Mouse (Mus musculus) stomach, embryonic 16.5 days (tissue): ENCODE data around the gene Rnf11. TPM values are rescaled to one million over a fixed set of nuclear protein-coding genes. Genes with fewer than 3 reads are reported as not detected.

Experiments used
- ATAC-seq: fragments of 200-750 bp; cut with Nextera tagmentation; 2 replicates; pipeline ENCODE4 v1.8.0; 2017; ENCODE audit warnings: moderate number of reproducible peaks, moderate TSS enrichment; ENCODE audit not compliant: insufficient read depth, low FRiP score
- H3K27ac ChIP-seq: fragments of 300-500 bp; sonication (generic); 2 replicates; pipeline ENCODE4 v1.5.1; 2014; ENCODE audit warnings: low read length
- H3K27me3 ChIP-seq: fragments of 300-500 bp; sonication (generic); 2 replicates; pipeline ENCODE4 v1.6.1; 2014; ENCODE audit warnings: low read length, control low read depth, mixed read lengths; ENCODE audit not compliant: control insufficient read depth, insufficient read depth
- H3K36me3 ChIP-seq: fragments of 300-500 bp; sonication (generic); 2 replicates; pipeline ENCODE4 v1.6.1; 2014; ENCODE audit warnings: low read length; ENCODE audit not compliant: control insufficient read depth, insufficient read depth
- H3K4me1 ChIP-seq: fragments of 300-500 bp; sonication (generic); 2 replicates; pipeline ENCODE4 v1.6.1; 2014; ENCODE audit warnings: low read length, control low read depth, mixed read lengths; ENCODE audit not compliant: control insufficient read depth, insufficient read depth
- H3K4me2 ChIP-seq: fragments of 300-500 bp; sonication (generic); 2 replicates; pipeline ENCODE4 v1.6.1; 2014; ENCODE audit warnings: low read depth, low read length, mixed read lengths
- H3K4me3 ChIP-seq: fragments of 300-500 bp; sonication (generic); replicated peaks from 2 replicates; pipeline ENCODE4 v1.5.1; 2014; ENCODE audit warnings: mild to moderate bottlenecking, low read length
- H3K9ac ChIP-seq: fragments of 300-500 bp; sonication (generic); 2 replicates; pipeline ENCODE4 v1.6.1; 2014; ENCODE audit warnings: low read length
- H3K9me3 ChIP-seq: fragments of 300-500 bp; sonication (generic); replicated peaks from 2 replicates; pipeline ENCODE4 v1.6.1; 2016; ENCODE audit warnings: low read length, control low read depth; ENCODE audit not compliant: control insufficient read depth
- WGBS: fragments of 180-500 bp; shearing (Covaris S2); extraction: QIAGEN DNeasy Blood & Tissue Kit; methylation state at CpG from one replicate; pipeline ENCODE4 v1.1.7; 2014; 5-methylcytosine and 5-hydroxymethylcytosine counted together
- polyA plus RNA-seq: library from polyadenylated mRNA; unstranded; fragments of >200 nt; fragmentation: Nextera tagmentation; extraction: Ambion mirVana; gene quantifications from 2 replicates; pipeline ENCODE4 v1.2.1, GENCODE M21; 2015

The Rnf11 gene
- polyA plus RNA-seq, 1 experiment from 2014 or later = 23.4 TPM

DNA sequence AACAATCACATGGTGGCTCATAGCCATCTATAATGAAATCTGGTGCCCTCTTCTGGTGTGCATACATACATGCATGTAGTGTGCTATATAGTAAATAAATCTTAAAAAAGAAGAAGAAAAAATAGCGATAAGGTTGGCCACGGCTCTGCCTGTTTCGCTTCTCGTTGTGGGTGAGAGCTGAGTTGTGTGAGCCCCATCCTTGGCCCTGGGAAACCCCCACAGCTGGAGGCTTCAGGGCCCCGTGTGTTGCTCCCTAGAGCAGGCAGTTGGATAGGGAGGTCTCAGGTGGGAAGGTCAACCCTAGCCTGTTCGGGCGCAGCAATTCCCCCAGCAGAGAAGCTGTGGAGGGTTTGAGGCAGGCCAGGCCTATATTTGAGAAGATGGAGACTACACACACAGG lies 54.3 kb downstream of the Rnf11 start:
- no peaks in the 10 kb centered on the region for H3K9me3 ChIP-seq
- H3K4me1 ChIP-seq = no peaks in the 10 kb centered on the region
- no peak for ATAC-seq
- no peaks in the 10 kb centered on the region for H3K36me3 ChIP-seq
- H3K9ac ChIP-seq = no peak overlapping the region
- WGBS = 88% methylated on average over 7 of the region's 7 CpGs
- H3K4me3 ChIP-seq = no peak overlapping the region
- H3K27me3 ChIP-seq = no peaks in the 10 kb centered on the region
- H3K27ac ChIP-seq = no peak overlapping the region
- H3K4me2 ChIP-seq = no peak overlapping the region

DNA sequence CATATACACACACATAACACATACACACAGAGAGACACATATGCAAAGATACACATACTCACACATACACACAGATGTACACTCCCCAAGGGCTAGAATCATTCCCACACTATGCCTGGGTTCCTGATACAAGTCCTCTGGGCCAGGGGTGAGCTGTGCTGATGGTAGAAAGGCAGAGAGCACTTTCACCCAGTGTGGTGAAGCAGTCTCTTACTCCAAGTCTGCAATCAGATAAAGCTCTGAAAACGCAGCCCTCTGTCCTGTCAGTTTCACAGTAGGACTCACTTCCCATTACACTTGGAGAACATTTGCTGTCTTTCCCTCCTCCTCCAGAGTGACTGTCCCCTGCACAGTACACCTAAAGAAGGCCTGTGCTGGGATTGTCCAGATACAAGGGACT lies 57.5 kb downstream of the Rnf11 start:
- Histone ChIP-seq H3K4me2 (no peak overlapping the region), H3K9ac (no peak overlapping the region), H3K4me3 (no peak overlapping the region), H3K27ac (no peak overlapping the region), H3K4me1 (no peaks in the 10 kb centered on the region), H3K27me3 (no peaks in the 10 kb centered on the region), H3K36me3 (no peaks in the 10 kb centered on the region), H3K9me3 (no peaks in the 10 kb centered on the region)
- no peak for ATAC-seq
- WGBS = 74% methylated on average over 1 of the region's 1 CpGs

DNA sequence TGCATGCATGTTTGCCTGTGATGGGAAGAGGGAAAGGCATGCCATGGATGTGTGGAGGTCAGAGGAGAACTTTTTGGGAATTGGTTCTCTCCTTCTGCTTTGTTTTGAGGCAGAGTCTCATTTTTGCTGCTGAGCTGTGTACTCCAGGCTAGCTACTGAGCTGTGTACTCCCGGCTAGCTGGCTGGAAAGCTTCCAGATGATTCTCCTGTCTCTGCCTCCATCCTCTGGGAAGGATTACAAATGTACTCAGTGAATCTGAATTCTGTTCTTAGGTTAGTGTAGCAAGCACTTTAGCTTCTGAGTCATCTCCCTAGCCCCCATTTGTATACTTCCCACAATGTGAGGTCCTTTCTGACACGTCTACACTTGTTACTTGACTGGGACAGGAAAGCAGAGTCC lies 61.1 kb downstream of the Rnf11 start:
- Histone ChIP-seq H3K36me3 (no peaks in the 10 kb centered on the region), H3K4me1 (peaks cover 4% of the 10 kb centered on the region), H3K27me3 (no peaks in the 10 kb centered on the region), H3K4me3 (no peak overlapping the region), H3K27ac (no peak overlapping the region), H3K4me2 (no peak overlapping the region), H3K9me3 (no peaks in the 10 kb centered on the region), H3K9ac (no peak overlapping the region)
- ATAC-seq = no peak
- 72% methylated on average over 2 of the region's 2 CpGs for WGBS

DNA sequence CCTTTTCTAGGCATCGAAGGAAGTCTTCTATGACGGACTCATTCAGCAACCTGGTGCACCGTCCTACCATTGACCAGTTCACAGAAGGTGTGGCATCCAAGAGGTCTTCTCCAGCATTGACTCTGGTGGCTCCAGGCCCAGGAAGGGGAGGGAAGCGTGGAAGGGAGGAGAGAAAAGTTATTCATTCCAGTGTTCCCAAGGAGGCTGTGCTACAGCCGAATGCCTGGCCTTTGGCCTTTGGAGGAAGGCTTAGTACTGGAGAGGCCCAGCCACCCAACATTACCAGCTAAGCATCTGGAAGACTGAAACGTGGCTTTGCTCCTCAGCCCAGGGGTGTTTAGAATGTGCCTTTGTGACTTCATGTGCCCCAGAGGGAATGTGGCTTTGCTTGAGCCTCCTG lies 62.1 kb downstream of the Rnf11 start:
- Histone ChIP-seq H3K4me3 (no peak overlapping the region), H3K4me1 (peaks cover 4% of the 10 kb centered on the region), H3K9ac (no peak overlapping the region), H3K27ac (no peak overlapping the region), H3K36me3 (no peaks in the 10 kb centered on the region), H3K9me3 (no peaks in the 10 kb centered on the region), H3K4me2 (no peak overlapping the region), H3K27me3 (no peaks in the 10 kb centered on the region)
- ATAC-seq = no peak
- 74% methylated on average over 6 of the region's 6 CpGs for WGBS

DNA sequence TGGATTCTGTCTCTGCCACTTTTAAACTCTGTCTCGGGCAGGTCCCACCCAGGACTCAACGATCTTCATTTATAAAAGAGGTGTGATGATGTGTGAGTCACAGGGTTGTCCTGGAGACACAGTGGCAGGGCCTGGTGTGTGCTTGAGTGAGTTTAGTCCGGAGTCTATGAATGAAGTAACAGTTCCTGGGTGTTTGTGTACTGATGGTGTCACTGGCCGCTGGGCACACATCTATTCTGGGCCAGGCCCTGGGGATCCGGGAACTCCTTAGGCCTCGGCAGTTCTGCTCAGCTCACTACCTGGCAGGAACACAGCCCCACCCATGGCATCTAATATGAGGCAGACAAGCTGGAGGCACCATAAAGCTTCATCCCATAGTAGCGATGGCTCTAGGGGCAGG lies 62.9 kb downstream of the Rnf11 start:
- Histone ChIP-seq H3K4me1 (peaks cover 4% of the 10 kb centered on the region), H3K27ac (0 out of 2 replicates have a peak overlapping the region, but pooled peaks have one; percentile 30), H3K9ac (no peak overlapping the region), H3K4me3 (no peak overlapping the region), H3K9me3 (no peaks in the 10 kb centered on the region), H3K4me2 (no peak overlapping the region), H3K27me3 (no peaks in the 10 kb centered on the region), H3K36me3 (no peaks in the 10 kb centered on the region)
- 68% methylated on average over 7 of the region's 7 CpGs for WGBS
- ATAC-seq = peak; percentile 38; the same call in 1 of the 2 replicates

DNA sequence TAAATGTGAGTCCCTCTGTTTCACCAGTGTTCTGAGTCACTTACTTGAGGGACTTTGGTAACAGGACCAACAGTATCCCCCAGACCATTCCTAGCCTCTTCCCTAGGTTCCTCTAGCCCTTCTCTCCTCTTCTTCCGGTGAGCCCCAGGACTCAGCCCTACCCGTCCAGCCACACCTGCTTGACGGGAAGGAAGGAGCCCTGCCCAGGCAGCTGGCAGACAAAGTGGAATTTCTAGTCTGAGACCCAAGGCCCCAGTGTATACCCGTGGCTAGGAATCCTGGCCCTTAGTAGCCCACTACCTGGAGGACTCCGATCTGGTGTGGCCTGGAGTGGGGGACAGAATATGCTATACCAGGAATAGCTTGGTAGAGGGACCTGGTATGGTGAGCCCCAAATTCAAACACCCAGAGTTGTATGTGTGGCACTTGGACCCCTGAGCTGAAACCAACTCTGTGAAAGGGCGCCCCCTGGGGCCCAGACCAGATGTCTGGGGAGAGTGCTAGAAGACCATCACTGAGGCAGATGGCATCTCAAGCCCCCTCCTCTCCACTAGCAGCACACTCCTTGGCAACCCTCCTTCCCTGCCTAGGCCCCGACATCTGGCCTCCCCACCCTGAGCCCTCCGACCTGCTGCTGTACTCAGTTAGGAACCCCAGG lies 64.3 kb downstream of the Rnf11 start:
- H3K36me3 ChIP-seq = no peaks in the 10 kb centered on the region
- H3K27me3 ChIP-seq = no peaks in the 10 kb centered on the region
- H3K9me3 ChIP-seq = no peaks in the 10 kb centered on the region
- H3K27ac ChIP-seq = peak overlapping the region; percentile 33; the same call in 1 of the 2 replicates
- 60% methylated on average over 8 of the region's 8 CpGs for WGBS
- peak; percentile 54; the same call in 1 of the 2 replicates for ATAC-seq
- 0 out of 2 replicates have a peak overlapping the region, but pooled peaks have one; percentile 16 for H3K9ac ChIP-seq
- no peak overlapping the region for H3K4me2 ChIP-seq
- H3K4me1 ChIP-seq = peaks cover 4% of the 10 kb centered on the region
- H3K4me3 ChIP-seq = no peak overlapping the region

DNA sequence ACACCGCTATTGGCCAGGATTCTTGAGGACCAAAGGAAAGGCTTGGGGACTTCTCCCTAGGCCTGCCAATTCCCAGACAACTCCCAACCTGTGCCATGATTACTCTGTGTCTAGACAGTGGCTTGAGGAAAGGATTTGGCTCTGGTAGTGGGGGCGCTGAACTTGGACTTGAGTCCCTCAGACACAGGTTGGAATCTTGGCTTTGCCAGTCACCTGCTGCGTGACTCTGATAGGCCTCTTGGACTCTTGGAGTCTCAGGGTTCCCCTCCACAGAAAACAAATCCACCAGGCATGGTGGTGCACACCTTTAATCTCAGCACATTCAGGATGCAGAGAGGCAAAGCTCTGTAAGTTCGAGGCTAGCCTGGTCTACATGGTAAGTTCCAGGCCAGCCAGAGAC lies 65.0 kb downstream of the Rnf11 start:
- peaks cover 4% of the 10 kb centered on the region for H3K4me1 ChIP-seq
- no peak overlapping the region for H3K9ac ChIP-seq
- no peak overlapping the region for H3K27ac ChIP-seq
- H3K4me2 ChIP-seq = no peak overlapping the region
- H3K9me3 ChIP-seq = no peaks in the 10 kb centered on the region
- H3K36me3 ChIP-seq = no peaks in the 10 kb centered on the region
- no peaks in the 10 kb centered on the region for H3K27me3 ChIP-seq
- ATAC-seq = no peak
- WGBS = 85% methylated on average over 4 of the region's 4 CpGs
- H3K4me3 ChIP-seq = no peak overlapping the region

DNA sequence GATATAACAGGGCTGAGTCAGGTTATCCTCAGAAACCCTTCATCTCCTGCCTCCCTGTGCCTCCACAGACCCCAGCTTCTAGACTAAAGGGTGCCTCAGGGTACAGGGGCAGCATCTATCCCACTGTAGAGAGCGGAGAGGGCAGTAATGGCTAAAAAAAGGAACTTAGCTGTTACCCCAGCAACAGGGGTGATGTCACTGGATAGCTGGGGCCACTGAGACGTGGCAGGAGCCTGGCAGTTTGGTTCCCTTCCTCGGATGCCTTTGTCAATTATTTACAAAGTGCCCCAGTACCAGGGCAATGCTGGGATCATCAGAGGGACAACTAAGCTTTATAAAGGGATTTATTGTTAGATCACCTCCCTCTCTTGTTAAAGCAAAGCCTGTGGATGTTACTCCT lies 65.5 kb downstream of the Rnf11 start:
- H3K27ac ChIP-seq = no peak overlapping the region
- H3K4me3 ChIP-seq = no peak overlapping the region
- no peak overlapping the region for H3K9ac ChIP-seq
- no peaks in the 10 kb centered on the region for H3K27me3 ChIP-seq
- H3K9me3 ChIP-seq = no peaks in the 10 kb centered on the region
- H3K4me1 ChIP-seq = peaks cover 4% of the 10 kb centered on the region
- ATAC-seq = no peak
- no peaks in the 10 kb centered on the region for H3K36me3 ChIP-seq
- 37% methylated on average over 3 of the region's 3 CpGs for WGBS
- H3K4me2 ChIP-seq = no peak overlapping the region

DNA sequence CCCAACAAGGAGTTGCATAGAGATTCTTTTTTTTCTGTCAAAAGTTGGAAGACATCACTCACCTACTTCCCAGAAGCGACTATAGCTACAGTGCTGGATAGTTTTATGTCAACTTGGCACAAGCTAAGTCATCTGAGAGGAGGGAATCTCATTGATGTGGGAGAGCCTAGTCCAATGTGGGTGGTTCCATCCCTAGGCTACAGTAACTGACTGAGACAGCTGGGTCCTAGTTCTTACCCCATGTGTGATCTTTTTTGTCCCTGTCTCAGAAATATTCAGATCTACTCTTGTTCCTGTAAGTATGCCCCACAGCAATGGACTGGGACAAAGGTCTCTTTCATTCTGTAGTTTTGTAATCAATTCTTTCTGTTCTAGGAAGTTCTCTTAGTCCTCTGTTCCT lies 66.5 kb downstream of the Rnf11 start:
- H3K4me3 ChIP-seq = no peak overlapping the region
- no peaks in the 10 kb centered on the region for H3K36me3 ChIP-seq
- H3K27ac ChIP-seq = no peak overlapping the region
- ATAC-seq = no peak
- no peak overlapping the region for H3K9ac ChIP-seq
- no peak overlapping the region for H3K4me2 ChIP-seq
- H3K4me1 ChIP-seq = peaks cover 4% of the 10 kb centered on the region
- H3K27me3 ChIP-seq = no peaks in the 10 kb centered on the region
- no peaks in the 10 kb centered on the region for H3K9me3 ChIP-seq
- 77% methylated on average over 1 of the region's 1 CpGs for WGBS
